Mouse (Mus musculus): ENCODE data around the gene Nacad. TPM values are rescaled to one million over a fixed set of nuclear protein-coding genes. Genes with fewer than 3 reads are reported as not detected.

Gene Nacad
- total RNA-seq, 2 experiments from 2014 or later: 0.49 to 1.1 TPM

GRCm38 (mm10) chr11:6605021-6605481, 802 bp downstream of the Nacad start:
- DNase-seq (ENCODE audit: low spot score): no peak
- intact Hi-C loops (cut with DNase I): no loop called here

GRCm38 (mm10) chr11:6604604-6604936, 1.3 kb downstream of the Nacad start:
- intact Hi-C loops (cut with DNase I): no loop called here
- DNase-seq (ENCODE audit: low spot score): no peak

GRCm38 (mm10) chr11:6603887-6604603, 1.8 kb downstream of the Nacad start:
- no peak for DNase-seq (ENCODE audit: low spot score)
- intact Hi-C loops (cut with DNase I): no loop called here

DNA sequence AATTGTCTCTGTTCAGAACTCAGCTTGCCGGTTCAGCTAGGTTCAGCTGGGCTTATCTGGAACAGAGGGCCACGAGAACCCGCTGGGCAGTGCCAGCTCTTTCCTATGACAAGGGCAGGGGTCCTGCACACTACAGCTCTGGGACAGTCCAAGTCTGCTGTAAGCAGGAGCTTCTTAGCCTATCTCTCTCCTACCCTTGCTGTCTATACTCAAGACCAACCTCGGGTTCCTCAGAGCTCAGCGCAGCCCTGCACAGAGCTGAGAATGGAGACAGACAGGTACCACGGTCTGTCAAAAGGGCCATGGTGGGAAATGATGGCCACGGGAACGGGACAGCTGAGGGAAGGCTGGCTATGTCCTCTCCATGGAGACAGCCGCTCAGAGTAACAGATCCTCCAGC, 2.6 kb downstream of the Nacad start:
- intact Hi-C loops (cut with DNase I): no loop called here
- no peak for DNase-seq (ENCODE audit: low spot score)

DNA sequence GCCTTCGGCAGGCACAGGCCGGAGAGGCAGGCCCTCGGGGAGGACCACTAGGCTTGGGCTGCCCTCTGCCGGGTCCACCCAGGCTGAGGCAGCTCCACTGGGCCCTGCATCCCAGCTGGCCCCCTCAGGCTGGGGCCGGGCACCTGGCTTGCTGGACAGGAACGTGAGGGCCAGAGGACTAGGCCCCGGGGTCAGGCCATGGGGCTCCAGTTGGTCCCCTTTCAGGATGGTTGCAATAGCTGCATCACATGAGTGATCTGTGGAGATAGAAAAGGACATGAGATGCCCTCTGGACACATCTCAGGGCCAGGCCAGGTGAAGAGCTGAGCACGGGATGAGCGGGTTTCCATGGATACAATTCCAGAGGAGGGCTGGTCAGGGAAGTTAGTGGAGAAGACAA, 3.2 kb downstream of the Nacad start:
- intact Hi-C loops (cut with DNase I): no loop called here

GRCm38 (mm10) chr11:6601649-6602480, 4.0 kb downstream of the Nacad start:
- intact Hi-C loops (cut with DNase I): no loop called here
- DNase-seq (ENCODE audit: low spot score): no peak

More for the DNA sequence above, 3.2 kb downstream of the Nacad start:
- no peak for DNase-seq (ENCODE audit: low spot score)

DNA sequence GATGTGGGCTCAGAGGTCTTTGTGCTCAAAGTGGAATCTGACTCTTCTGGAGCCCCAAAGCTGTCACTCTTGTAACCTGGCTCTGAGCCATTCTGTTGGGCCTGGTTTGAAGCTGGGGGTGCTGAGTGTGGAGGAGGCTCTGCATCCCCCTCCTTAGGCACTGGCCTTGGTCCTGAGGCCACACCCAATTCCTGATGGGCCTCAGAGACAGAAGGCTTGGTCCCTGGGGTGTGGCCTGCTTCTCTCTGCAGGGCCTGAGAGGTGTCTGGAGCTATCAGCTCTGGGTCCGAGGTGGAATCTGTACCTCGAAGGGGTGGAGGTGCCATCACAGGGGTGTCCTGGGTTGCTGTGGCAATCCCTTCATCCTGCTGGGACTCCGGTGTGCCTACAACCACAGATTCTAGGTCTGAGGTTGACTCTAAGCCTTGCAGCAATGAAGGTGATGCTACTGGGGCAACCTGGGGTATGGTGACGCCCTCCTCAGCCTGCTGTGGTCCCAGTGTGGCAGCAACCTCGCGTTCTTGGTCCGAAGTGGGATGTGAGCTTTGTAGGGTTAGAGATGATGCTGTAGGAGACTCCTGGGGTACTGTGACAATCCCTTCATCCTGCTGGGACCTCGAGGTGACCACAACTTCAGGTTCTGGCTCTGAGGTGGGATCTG, 5.4 kb downstream of the Nacad start:
- intact Hi-C loops (cut with DNase I): no loop called here
- DNase-seq (ENCODE audit: low spot score): no peak

- DNase-seq (ENCODE audit: low spot score): no peak
- intact Hi-C loops (cut with DNase I): no loop called here
These were observed 6.0 kb downstream of the Nacad start for GRCm38 (mm10) chr11:6599831-6600230.

GRCm38 (mm10) chr11:6599011-6599681, 6.7 kb downstream of the Nacad start:
- no peak for DNase-seq (ENCODE audit: low spot score)
- intact Hi-C loops (cut with DNase I): no loop called here

DNA sequence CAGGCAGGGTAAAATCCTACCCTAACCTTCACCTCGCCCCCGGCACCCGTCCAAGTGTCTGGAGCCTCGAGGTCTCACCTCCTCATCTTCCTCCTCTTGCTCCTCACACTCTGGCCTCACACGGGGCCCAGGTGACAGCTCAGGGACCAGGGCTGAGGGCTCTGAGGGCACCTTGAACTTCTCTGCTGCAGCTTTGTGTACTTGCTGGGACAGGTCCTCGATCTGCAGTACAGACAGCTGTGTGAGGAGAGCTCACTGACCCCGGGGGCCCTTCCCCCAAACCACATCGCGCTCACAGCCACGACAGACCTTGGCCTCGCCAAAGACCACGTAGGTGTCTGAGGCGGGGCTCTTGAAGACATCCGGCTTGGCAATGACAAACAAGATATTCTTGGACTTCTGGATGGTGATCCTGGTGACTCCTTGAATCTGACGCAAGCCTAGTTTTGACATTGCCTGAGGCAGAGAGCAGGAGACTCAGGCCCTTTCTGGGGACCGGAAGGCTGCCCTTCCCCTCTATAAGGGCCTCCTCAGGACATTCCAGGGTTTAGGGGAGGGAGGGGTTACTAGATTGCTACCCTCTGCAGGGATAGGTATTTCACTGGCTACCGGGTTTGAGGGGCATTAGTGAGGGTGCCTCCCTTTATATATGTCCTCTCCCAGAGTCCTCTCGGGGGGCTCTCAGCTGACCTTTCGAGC, 7.5 kb downstream of the Nacad start:
- DNase-seq (ENCODE audit: low spot score): no peak
- intact Hi-C loops (cut with DNase I): no loop called here

- no peak for DNase-seq (ENCODE audit: low spot score)
- intact Hi-C loops (cut with DNase I): no loop called here
These were observed 8.3 kb downstream of the Nacad start for GRCm38 (mm10) chr11:6597523-6597922.

- no peak for DNase-seq (ENCODE audit: low spot score)
- intact Hi-C loops (cut with DNase I): no loop called here
These were observed 9.2 kb downstream of the Nacad start for GRCm38 (mm10) chr11:6596616-6597015.

DNA sequence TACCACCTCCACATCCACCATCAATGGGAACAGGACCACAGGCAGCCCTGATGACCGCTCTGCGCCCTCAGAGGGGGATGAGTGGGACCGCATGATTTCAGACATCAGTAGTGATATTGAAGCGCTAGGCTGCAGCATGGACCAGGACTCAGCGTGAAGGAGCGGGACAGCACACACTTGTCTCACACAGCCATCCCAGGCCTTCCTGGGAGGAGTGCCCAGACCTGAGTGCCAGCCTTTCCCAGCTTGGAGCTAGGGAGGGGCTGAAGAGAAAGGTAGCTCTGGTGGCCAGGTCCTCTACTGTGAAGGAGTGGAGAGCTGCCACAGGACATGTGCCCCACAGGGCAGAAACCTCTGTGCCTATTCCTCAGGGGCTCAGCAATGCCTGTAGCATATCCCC, 9.6 kb downstream of the Nacad start:
- intact Hi-C loops (cut with DNase I): no loop called here
- DNase-seq (ENCODE audit: low spot score): no peak

DNA sequence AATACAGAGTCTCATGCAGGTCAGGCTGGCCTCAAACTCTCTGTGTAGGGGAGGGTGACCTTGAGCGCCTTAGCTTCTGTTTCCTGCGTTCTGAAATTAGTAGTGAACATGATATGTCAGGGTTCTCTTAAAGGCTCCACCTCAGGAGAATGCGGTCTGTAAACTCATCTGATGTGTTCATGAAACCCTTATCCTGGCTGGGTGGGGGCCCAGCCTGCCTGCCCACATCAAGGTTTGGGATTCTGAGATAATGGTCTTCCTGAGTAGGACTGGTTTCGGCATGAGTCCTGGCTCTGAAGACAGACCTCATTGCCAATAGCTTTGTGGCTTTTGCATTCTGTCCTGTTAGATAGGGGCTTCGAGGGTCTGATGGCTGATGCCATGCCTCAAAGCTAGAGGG, 10.5 kb downstream of the Nacad start:
- intact Hi-C loops (cut with DNase I): no loop called here
- DNase-seq (ENCODE audit: low spot score): no peak

GRCm38 (mm10) chr11:6594845-6595244, 11.0 kb downstream of the Nacad start:
- no peak for DNase-seq (ENCODE audit: low spot score)

GRCm38 (mm10) chr11:6593406-6593805, 12.4 kb downstream of the Nacad start:
- no peak for DNase-seq (ENCODE audit: low spot score)
- intact Hi-C loops (cut with DNase I): no loop called here

More at GRCm38 (mm10) chr11:6594845-6595244, 11.0 kb downstream of the Nacad start:
- intact Hi-C loops (cut with DNase I): no loop called here

- no peak for DNase-seq (ENCODE audit: low spot score)
- intact Hi-C loops (cut with DNase I): no loop called here
These were observed 14.7 kb downstream of the Nacad start for GRCm38 (mm10) chr11:6590933-6591675.

GRCm38 (mm10) chr11:6589838-6590237, 16.0 kb downstream of the Nacad start:
- intact Hi-C loops (cut with DNase I): no loop called here
- no peak for DNase-seq (ENCODE audit: low spot score)

DNA sequence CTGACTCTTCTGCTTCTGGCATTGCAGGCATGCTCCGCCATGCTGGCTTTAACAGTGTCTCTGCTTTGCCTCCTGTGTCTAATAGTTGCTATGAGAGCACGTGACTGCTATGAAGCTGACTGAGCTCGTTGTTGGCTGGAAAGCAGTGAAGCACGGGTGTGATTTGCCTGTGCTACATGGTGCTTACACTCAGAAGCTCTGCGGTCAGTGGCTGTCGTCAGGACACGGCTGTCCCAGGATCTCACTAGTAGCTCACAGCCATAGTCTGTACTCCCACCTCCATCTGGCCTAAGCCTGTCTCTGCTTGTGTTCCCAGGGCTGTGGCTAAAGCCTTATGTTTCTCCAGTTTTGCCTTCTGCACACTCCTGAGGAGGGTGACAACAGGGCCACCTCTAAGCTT, 17.6 kb downstream of the Nacad start:
- intact Hi-C loops (cut with DNase I): no loop called here
- no peak for DNase-seq (ENCODE audit: low spot score)

All from heart, postnatal 25 days (tissue).